Mouse (Mus musculus) heart, embryonic 14.5 days (tissue): Measurements from ENCODE around the gene Rab3gap1. TPM values are rescaled to one million over a fixed set of nuclear protein-coding genes. Genes with fewer than 3 reads are reported as not detected.

Source experiments
- ATAC-seq: fragments of 200-750 bp; cut with Nextera tagmentation; 2 replicates; pipeline ENCODE4 v1.8.0; 2017; ENCODE audit warnings: low read depth, moderate TSS enrichment; ENCODE audit not compliant: insufficient number of reproducible peaks, insufficient read depth, low FRiP score
- H3K27ac ChIP-seq, 2 experiments: fragments of 200-500 bp in 1 of 2; fragments of 300-500 bp in 1 of 2; sonication (generic) in 1 of 2; replicated peaks in 1 of 2; 2 replicates each; pipeline ENCODE4 v1.5.1; 2012 to 2014; ENCODE audit warnings: low read depth in 2 of 2, low read length in 2 of 2, control low read depth in 1 of 2, mild to moderate bottlenecking in 1 of 2, mixed read lengths in 1 of 2; ENCODE audit not compliant: control insufficient read depth in 1 of 2, insufficient read depth in 1 of 2
- H3K27me3 ChIP-seq: fragments of 300-500 bp; sonication (generic); 2 replicates; pipeline ENCODE4 v1.6.1; 2014; ENCODE audit warnings: mild to moderate bottlenecking, low read length, control low read depth; ENCODE audit not compliant: control insufficient read depth, insufficient read depth
- H3K36me3 ChIP-seq: fragments of 300-500 bp; sonication (generic); 2 replicates; pipeline ENCODE4 v1.6.1; 2014; ENCODE audit warnings: mild to moderate bottlenecking, control low read depth, low read length, mixed read lengths; ENCODE audit not compliant: control insufficient read depth, insufficient read depth
- H3K4me1 ChIP-seq, 2 experiments: fragments of 200-500 bp in 1 of 2; fragments of 300-500 bp in 1 of 2; sonication (generic) in 1 of 2; 2 replicates each; pipeline ENCODE4 v1.6.1; 2012 to 2014; ENCODE audit warnings: low read length in 2 of 2, control low read depth in 1 of 2, mixed read lengths in 1 of 2; ENCODE audit not compliant: control insufficient read depth in 2 of 2, insufficient read depth in 2 of 2
- H3K4me2 ChIP-seq: fragments of 300-500 bp; sonication (generic); 2 replicates; pipeline ENCODE4 v1.6.1; 2014; ENCODE audit warnings: mild to moderate bottlenecking, low read length
- H3K4me3 ChIP-seq, 2 experiments: fragments of 200-500 bp in 1 of 2; fragments of 300-500 bp in 1 of 2; sonication (generic) in 1 of 2; 2 replicates each; pipeline ENCODE4 v1.5.1; 2012 to 2014; ENCODE audit warnings: low read length in 2 of 2, mild to moderate bottlenecking in 2 of 2, control low read depth in 1 of 2, low read depth in 1 of 2, moderate library complexity in 1 of 2; ENCODE audit not compliant: control insufficient read depth in 1 of 2, insufficient read depth in 1 of 2
- H3K9ac ChIP-seq: fragments of 300-500 bp; sonication (generic); 2 replicates; pipeline ENCODE4 v1.6.1; 2014; ENCODE audit warnings: mild to moderate bottlenecking, low read length
- H3K9me3 ChIP-seq: fragments of 300-500 bp; sonication (generic); 2 replicates; pipeline ENCODE4 v1.6.1; 2016; ENCODE audit warnings: low read length, control low read depth; ENCODE audit not compliant: control insufficient read depth
- WGBS: fragments of 180-500 bp; shearing (Covaris S2); extraction: QIAGEN DNeasy Blood & Tissue Kit; methylation state at CpG from one replicate; pipeline ENCODE4 v1.1.7; 2014; 5-methylcytosine and 5-hydroxymethylcytosine counted together
- polyA plus RNA-seq: library from polyadenylated mRNA; unstranded; fragments of >200 nt; fragmentation: Nextera tagmentation; extraction: Ambion mirVana; gene quantifications from 2 replicates; pipeline ENCODE4 v1.2.1, GENCODE M21; 2014

Rab3gap1 gene
- polyA plus RNA-seq, 1 experiment from 2014 or later: 29.7 TPM

DNA sequence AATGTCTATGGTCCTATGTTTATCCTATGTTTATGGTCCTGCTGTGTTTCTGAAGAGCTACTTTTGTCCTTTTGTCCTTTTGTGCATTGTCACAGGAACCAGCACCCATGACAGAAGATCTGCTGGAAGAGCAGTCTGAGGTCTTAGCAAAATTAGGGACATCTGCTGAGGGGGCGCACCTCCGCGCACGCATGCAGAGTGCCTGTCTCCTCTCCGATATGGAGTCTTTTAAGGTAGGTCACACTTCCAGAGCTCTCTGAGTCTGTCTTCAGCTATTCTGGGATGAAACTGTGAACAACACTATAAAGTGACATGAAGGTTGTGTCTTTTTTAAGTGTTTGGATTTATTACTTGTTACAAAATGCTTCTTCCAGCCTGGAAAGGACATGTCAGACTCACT lies 65.7 kb downstream of the Rab3gap1 start:
- Histone ChIP-seq H3K4me3 (no peak overlapping the region), H3K27me3 (no peaks in the 10 kb centered on the region), H3K4me2 (no peak overlapping the region), H3K36me3 (peaks cover 75% of the 10 kb centered on the region), H3K4me1 (peaks cover 2 to 7% of the 10 kb centered on the region in 2 experiments; a peak in 1 of 4 replicates), H3K9me3 (peaks cover 5% of the 10 kb centered on the region; the same call in 1 of the 2 replicates), H3K9ac (no peak overlapping the region), H3K27ac (no peak overlapping the region)
- WGBS: 97% methylated on average over 5 of the region's 5 CpGs
- no peak for ATAC-seq

DNA sequence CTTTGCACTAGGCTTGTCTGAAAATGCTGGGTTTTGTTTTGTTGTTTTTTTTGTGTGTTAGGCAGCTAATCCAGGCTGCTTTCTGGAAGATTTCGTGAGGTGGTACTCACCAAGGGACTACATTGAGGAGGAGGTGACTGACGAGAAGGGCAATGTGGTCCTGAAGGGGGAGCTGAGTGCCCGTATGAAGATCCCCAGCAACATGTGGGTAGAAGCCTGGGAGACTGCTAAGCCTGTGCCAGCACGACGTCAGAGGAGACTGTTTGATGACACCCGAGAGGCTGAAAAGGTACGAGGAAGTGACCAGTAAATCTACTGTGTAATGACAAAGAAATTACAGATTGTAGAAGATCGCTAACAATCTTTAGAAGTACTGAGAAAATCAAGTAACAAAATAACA lies 68.7 kb downstream of the Rab3gap1 start:
- peaks cover 2 to 7% of the 10 kb centered on the region in 2 experiments; a peak in 1 of 4 replicates for H3K4me1 ChIP-seq
- H3K4me3 ChIP-seq: no peak overlapping the region
- no peak overlapping the region for H3K9ac ChIP-seq
- H3K36me3 ChIP-seq: peaks cover 82% of the 10 kb centered on the region
- H3K9me3 ChIP-seq: peaks cover 5% of the 10 kb centered on the region; the same call in 1 of the 2 replicates
- WGBS: 66% methylated on average over 8 of the region's 8 CpGs
- H3K4me2 ChIP-seq: no peak overlapping the region
- H3K27ac ChIP-seq: peak overlapping the region in 1 of 2 experiments; percentile 16; a peak in 1 of 4 replicates
- no peak for ATAC-seq
- H3K27me3 ChIP-seq: no peaks in the 10 kb centered on the region

GRCm38 (mm10) chr1:127942231-127942630 lies 73.7 kb downstream of the Rab3gap1 start:
- H3K4me1 ChIP-seq: peaks cover 1 to 9% of the 10 kb centered on the region in 2 experiments; a peak in 1 of 4 replicates
- WGBS: 93% methylated on average over 9 of the region's 10 CpGs
- H3K27me3 ChIP-seq: no peaks in the 10 kb centered on the region
- no peak for ATAC-seq
- no peak overlapping the region for H3K27ac ChIP-seq
- no peak overlapping the region for H3K4me3 ChIP-seq
- no peak overlapping the region for H3K9ac ChIP-seq
- peaks cover 5% of the 10 kb centered on the region; the same call in 1 of the 2 replicates for H3K9me3 ChIP-seq
- no peak overlapping the region for H3K4me2 ChIP-seq
- H3K36me3 ChIP-seq: peaks cover 70% of the 10 kb centered on the region

- Histone ChIP-seq H3K9ac (no peak overlapping the region), H3K4me1 (peaks cover 0 to 9% of the 10 kb centered on the region in 2 experiments; a peak in 1 of 4 replicates), H3K27ac (no peak overlapping the region), H3K36me3 (peaks cover 57% of the 10 kb centered on the region), H3K9me3 (peaks cover 9% of the 10 kb centered on the region), H3K27me3 (no peaks in the 10 kb centered on the region), H3K4me2 (no peak overlapping the region), H3K4me3 (no peak overlapping the region)
- WGBS: 83% methylated on average over 6 of the region's 6 CpGs
- no peak for ATAC-seq
Observed at GRCm38 (mm10) chr1:127943516-127943915, 74.9 kb downstream of the Rab3gap1 start.

GRCm38 (mm10) chr1:127945696-127946575 lies 77.4 kb downstream of the Rab3gap1 start:
- ATAC-seq: no peak
- H3K4me1 ChIP-seq: peaks cover 4 to 15% of the 10 kb centered on the region in 2 experiments; a peak in 3 of 4 replicates
- 67% methylated on average over 3 of the region's 3 CpGs for WGBS
- no peaks in the 10 kb centered on the region for H3K27me3 ChIP-seq
- no peak overlapping the region for H3K9ac ChIP-seq
- H3K4me2 ChIP-seq: no peak overlapping the region
- H3K4me3 ChIP-seq: no peak overlapping the region
- H3K36me3 ChIP-seq: peaks cover 33% of the 10 kb centered on the region
- peaks cover 4% of the 10 kb centered on the region for H3K9me3 ChIP-seq
- 0 out of 4 replicates have a peak overlapping the region, but pooled peaks of 1 of the 2 experiments have one; percentile 6 for H3K27ac ChIP-seq

GRCm38 (mm10) chr1:127946615-127947249 lies 78.2 kb downstream of the Rab3gap1 start:
- ATAC-seq: no peak
- no peak overlapping the region for H3K27ac ChIP-seq
- H3K4me2 ChIP-seq: no peak overlapping the region
- H3K9ac ChIP-seq: no peak overlapping the region
- peaks cover 4 to 15% of the 10 kb centered on the region in 2 experiments; a peak in 3 of 4 replicates for H3K4me1 ChIP-seq
- WGBS: 86% methylated on average over 5 of the region's 5 CpGs
- no peak overlapping the region for H3K4me3 ChIP-seq
- H3K9me3 ChIP-seq: peaks cover 4% of the 10 kb centered on the region
- no peaks in the 10 kb centered on the region for H3K27me3 ChIP-seq
- H3K36me3 ChIP-seq: peaks cover 25% of the 10 kb centered on the region

DNA sequence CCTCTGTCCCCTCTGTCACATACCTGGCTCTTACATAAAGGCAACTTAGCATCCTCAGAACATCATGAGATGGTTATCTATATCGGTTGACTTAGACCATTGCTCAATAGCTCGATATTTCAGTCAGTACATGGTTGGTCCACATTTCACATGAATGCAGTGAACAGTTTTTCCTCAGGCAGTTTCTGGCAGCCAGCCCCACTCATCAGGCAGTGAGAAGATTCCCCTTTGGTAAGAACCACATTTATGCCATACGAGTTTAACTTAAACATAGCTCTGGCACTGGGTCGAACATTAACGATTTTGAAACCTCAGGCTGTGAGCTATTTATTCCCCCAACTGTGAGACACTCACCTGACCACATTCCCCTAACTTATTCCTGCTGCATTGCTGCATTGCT lies 80.2 kb downstream of the Rab3gap1 start:
- Histone ChIP-seq H3K27ac (no peak overlapping the region), H3K27me3 (no peaks in the 10 kb centered on the region), H3K9ac (no peak overlapping the region), H3K36me3 (peaks cover 6% of the 10 kb centered on the region), H3K9me3 (peaks cover 4% of the 10 kb centered on the region), H3K4me1 (peaks cover 4 to 15% of the 10 kb centered on the region in 2 experiments; a peak in 3 of 4 replicates), H3K4me2 (peak overlapping the region; percentile 24; the same call in 1 of the 2 replicates), H3K4me3 (no peak overlapping the region)
- 64% methylated on average over 5 of the region's 5 CpGs for WGBS
- no peak for ATAC-seq
